Mouse (Mus musculus): Measurements from ENCODE around the gene Eda.

- TF ChIP-seq CTCF (IDR thresholded peaks at IDR 0.05; ENCODE audit: insufficient read depth, low read depth, low read length) (no peak), POLR2A (IDR thresholded peaks at IDR 0.05; ENCODE audit: insufficient read depth, low read depth, low read length) (no peak)
These were observed 603 bp upstream of the Eda start for GRCm38 (mm10) chrX:99974803-99975202.

Measured in olfactory bulb, adult 2 months (tissue).